Mouse (Mus musculus): ENCODE measurements around the gene Cryga.

DNA sequence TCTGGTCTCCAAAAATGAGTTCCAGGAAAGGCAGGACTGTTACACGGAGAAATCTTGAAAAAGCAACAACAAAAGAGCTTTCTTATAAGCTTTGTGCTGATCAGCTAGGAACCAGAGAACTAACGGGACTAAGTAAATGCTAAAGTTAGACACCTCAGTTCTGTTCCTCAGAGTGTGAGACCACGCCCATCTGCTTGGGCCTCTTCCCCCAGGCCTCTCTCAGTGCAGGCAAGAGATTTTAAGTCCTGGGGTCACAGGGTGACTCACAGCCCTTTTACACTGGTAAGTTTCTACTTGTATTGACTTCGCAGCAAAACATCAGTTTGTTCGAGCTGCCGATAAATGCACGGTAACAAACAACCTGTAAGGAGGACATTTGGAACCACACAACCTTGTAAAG lies 51.5 kb downstream of the Cryga start:
- TF ChIP-seq GATA1 (IDR thresholded peaks at IDR 0.05; ENCODE audit: low read length) (no peak), TAL1 (IDR thresholded peaks at IDR 0.05; ENCODE audit: low read length) (no peak)
